Mouse (Mus musculus): ENCODE data around the gene Bcl9.

DNA sequence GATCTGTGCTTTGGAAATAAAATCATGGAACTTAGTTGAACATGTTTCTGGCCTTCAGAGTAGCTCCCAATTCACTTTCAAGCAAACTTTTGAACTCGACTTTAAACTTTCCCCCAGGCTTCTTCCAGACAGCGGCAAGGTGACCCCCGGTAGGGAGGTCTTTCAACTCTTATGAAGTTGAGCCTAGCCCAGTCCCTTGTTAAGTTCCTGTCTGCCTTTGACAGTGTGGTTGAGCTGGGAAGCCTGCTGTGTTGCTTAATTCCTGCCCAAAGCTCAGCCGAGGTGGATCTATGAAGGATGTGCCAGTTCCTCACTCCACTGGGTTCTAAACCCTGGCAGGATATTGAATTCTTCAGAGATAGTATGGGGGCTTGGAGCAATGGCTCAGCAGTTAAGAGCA, 135.9 kb downstream of the Bcl9 start:
- TF ChIP-seq CTCF (IDR thresholded peaks at IDR 0.05; ENCODE audit: low read depth) (no peak), EP300 (optimal IDR thresholded peaks at IDR 0.05) (no peak)
